Mouse (Mus musculus) cerebellum, postnatal 14 days (tissue): ENCODE results near the gene Med4.
"Not testable (repeated sequence)": the region's sequence is repeated elsewhere in the genome, so short reads cannot be mapped to it uniquely, and the experiment has no call there.

Experiments
- DNase-seq, 2 experiments: peaks; one replicate each; pipeline ENCODE4 v3.0.0; 2021; ENCODE audit warnings: mixed read lengths in 2 of 2

Med4 gene

GRCm38 (mm10) chr14:73502591-73503184 is 7.1 kb upstream of the Med4 start:
- DNase-seq, result peak; percentile 73 to 78

- DNase-seq, result peak in 1 of 2 experiments; percentile 18
Measured at GRCm38 (mm10) chr14:73503237-73503933, 6.4 kb upstream of the Med4 start.

DNA sequence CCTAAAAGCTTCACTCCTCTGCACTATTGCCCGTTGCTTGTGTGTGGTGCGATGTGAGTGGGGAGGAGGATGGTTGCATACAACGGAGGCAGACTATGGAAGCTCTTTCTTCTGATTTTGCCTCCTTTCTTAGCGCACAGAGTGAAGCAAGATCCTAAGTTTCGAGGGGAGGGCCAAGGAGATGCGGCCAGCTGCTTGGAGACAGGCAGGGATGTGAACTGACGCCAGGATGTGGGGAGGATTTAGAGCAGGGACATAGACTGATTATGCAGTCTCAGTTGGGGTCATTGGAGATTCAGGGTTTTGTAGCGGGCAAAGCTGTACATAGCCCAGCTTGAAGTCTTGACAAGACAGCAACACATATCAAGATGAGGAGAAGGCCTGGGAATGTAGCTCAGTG is 3.5 kb upstream of the Med4 start:
- no peak for DNase-seq

- DNase-seq, result no peak
Measured at GRCm38 (mm10) chr14:73507200-73507599, 2.6 kb upstream of the Med4 start.

DNA sequence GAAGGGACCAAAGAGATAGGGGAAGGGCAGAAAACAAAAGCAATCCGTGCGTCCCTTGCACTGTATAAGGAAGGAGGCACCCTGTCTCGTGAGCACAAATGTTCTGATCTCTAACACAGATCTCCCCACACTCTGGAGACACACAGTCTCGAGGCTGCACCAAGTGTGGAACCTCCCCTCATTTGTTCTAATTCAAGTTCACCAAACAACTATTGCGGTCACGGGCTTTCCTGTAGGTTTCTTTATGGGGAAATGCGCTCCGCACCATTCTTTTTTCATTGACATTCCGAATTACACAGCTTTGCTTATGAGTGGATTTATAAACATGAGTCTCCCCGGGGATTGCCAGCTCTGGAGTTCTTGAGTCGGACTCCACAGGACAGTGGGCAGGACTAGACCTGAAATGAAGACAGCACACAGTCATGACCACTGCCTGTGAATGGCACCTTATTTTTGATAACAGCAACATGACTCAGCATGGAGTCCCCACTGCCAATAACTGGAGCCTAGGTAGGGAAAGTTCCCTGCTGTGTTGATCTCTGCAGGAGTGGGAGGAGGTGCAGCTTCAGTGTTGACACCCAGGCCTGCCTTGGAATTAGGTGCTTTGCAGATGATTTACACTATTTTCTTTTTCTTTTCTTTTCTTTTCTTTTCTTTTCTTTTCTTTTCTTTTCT is 2.0 kb upstream of the Med4 start:
- no peak for DNase-seq

- DNase-seq, result no peak
Measured at GRCm38 (mm10) chr14:73508630-73509395, 1.0 kb upstream of the Med4 start.

GRCm38 (mm10) chr14:73524136-73524535 is 14.3 kb downstream of the Med4 start:
- no peak for DNase-seq

DNA sequence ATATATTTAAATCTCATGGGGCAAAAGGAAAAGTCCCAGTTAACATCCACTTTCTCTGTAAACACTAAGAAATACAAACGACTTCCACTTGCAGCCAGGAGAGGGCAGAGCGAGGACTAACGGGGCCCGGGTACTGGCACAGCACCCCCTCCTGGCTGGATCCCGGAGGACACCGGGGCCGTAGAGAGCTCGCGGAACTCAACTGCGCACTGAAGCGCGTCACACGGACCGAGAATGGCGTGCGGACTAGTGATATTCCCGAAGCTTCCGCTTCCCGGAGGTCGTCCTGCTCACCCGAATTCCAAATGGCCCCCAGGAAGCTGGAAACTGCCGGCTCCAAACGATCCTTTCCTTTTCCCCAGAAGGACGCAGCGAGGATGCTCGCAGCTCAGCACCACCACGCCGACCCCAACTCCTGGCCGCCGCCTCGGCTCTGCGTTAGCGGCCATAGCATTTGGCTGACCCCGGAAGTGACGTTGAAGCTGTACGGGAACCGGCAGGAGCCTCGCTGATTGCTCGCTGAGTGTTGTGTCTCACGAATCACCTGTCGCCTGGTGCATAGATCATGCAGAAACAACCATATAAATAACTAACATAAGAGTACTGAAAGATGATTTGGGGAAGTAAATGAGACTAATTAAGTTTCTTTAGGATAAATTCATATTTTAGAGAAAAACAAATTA is 15.1 kb downstream of the Med4 start, which contains the start of gene Sucla2:
Gene Sucla2, plus strand, starts transcription at position 554 of the 683 bp plus-strand sequence.
- peak; percentile 98 for DNase-seq

- not testable (repeated sequence) for DNase-seq
Measured at GRCm38 (mm10) chr14:73528661-73529060, 18.8 kb downstream of the Med4 start.

DNA sequence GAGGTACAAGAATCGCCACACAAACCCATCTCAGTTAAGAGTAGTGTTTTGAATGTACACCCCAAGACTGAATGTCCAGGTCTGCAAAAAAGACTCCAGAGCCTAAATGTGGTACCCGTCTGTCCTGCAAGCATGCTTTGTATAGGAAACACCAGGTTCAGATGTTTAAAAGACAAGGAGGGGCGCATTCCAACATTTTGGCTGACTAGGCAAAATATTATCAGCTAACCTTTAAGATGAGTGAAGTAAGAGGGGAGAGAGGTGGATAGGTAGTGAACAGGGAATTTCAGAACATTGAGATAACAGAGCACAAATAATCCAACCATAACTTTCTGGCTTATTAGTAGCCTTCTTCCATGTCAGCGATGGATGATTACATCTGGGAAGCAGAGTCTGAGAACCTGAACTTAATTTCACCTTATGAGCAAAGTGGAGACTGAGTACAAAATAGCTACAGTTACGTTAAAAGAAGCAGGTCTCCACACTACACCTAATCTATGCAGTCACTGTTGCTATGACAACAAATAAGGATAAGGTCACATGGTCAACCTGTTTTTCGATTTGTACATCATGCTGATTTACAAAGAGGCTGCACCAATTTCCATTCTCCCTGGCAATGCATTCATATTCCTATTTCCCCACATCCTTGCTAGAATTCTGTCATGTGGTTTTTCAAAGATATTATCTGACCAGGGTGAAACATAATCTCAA is 24.1 kb downstream of the Med4 start:
- DNase-seq, result no peak

- no peak for DNase-seq
Measured at GRCm38 (mm10) chr14:73535641-73536040, 25.8 kb downstream of the Med4 start.

- DNase-seq, result no peak
Measured at GRCm38 (mm10) chr14:73543781-73544180, 34.0 kb downstream of the Med4 start.

DNA sequence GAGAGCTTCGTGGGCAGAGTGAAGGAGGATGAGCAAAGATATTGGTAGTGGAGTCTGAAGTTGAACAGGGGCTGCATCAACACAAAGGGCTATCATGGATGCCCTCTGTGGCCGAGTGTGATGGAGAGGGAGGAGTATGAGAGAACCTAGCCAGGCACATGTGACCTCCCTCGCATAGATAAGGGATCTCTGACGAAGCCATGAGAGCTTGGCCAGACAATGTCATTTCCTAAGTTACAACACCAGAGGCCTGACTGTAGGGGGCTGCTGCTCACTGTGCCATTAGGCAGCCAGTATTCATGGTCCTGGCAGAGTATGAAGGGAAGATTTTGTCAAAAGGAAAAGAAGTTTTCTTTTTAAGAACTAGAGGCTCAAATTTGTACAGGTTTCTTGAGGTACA is 37.2 kb downstream of the Med4 start:
- no peak for DNase-seq

GRCm38 (mm10) chr14:73548051-73548450 is 38.2 kb downstream of the Med4 start, which contains the start of gene Nudt15:
TSS of gene Nudt15 (minus strand) at chr14:73548242.
- DNase-seq, result no peak

DNA sequence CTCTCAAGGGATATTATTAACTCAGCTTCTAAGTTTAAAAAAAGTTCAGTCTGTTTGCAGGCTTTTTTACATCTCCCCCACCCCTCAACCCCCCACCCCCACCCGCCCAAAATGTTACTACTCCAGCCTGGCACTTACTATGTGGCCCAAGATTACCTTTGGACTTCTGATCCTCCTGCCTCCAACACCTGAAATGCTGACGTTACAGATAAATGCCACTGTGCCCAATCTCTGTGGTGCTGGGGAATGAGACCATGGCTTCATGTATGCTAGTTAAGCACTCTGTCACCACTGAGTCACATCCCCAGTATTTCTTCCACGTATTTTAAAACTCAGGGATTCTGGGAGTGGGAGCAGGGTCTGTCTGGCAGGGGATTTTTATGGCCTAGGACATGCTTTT is 40.5 kb downstream of the Med4 start:
- no peak for DNase-seq

DNA sequence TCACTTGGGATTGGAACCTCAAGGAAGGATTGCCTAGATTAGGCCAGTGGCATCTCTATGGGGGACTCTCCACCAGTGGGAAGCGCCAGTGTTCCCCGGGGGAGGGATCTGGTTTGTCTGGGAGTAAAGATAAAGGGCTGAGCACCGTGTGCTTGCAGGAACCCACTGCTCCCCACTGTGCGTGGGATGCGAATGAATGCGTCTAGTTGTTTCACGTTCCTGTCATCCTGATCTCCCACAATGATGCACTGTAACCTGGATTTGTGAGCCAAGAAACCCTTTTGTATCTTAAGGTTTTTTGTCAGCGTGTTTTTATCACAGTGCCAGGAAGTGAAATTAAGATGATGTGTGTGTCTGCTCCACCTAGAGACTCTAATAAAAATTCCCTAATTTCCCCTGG is 40.9 kb downstream of the Med4 start:
- DNase-seq, result no peak

GRCm38 (mm10) chr14:73551164-73551563 is 41.3 kb downstream of the Med4 start:
- DNase-seq, result no peak

DNA sequence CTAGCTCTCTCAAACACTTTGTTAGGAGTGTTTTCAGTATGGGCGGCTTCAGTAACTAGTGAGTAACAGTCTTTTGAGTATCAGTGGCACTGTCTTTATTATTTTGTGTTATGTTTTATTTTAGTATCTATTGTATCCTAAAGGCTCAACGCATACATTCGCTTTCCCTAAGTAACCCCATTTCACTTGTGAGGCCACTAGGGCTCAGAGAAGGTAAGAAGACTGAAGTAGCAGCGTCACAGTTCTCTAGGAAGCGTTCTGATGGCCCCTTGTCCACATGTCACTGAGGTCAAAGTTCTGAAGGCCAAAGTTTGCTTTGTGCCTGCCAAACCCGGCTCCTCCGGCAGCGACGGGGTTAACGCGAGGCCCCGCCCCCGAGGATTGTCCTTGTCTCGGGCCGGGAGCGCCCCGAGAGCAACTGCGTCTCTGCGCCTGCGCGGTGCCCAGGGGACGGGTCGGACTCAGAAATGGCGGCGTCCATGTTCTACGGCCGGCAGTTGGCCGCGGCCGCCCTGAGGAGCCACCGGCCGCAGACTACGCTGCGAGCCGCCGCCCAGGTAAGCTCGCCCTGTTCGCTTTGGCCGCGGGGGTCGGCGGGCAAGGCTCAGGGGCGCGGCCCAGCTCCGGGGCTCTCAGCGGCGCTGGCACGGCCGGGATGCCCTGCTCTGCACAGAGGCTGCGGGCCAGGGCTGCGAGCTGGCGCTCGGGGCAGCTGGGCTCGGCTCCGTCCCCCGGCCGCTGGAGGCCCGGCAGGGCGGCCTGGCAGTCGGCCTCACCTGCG is 42.7 kb downstream of the Med4 start:
- peak; percentile 98 to 99 for DNase-seq

DNA sequence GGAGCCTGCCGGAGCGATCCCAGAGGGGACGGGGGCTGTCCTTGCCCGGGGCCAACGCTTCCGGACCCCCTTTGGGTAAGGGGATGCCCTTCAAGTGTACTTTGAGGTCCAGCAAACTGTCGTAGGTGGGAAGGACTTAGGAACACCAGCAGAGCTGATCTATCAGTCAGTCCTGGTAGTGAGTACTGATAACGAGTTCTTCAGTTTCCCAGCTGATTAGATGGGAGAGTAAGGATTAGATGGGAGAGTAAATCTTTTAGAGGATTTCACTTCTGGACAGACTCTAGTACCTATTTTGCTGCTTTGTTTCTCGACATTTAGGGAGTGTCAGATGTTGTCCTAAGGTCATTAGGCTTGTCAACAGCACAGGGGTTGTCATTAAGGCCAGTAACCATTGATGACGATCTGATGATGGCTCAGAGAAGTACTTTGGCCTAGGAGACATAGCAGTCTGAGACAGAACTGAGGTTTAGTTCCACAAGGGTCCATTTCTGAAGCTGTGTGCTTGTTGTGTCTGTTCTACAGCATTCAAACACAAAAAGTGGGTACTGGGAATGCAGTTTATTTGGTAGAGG is 43.4 kb downstream of the Med4 start:
- DNase-seq, result no peak
